Mouse (Mus musculus): ENCODE measurements around the gene Cox7b.

- no peak for TF ChIP-seq CTCF (IDR thresholded peaks at IDR 0.05; ENCODE audit: insufficient read depth, low read depth, low read length)
- TF ChIP-seq POLR2A (IDR thresholded peaks at IDR 0.05; ENCODE audit: insufficient read depth, low read depth, low read length): no peak
Observed at GRCm38 (mm10) chrX:106031124-106031523, 15.6 kb downstream of the Cox7b start.

Measured in olfactory bulb, adult 2 months (tissue).